Mouse (Mus musculus): Measurements from ENCODE around the gene Casp8ap2. TPM values are rescaled to one million over a fixed set of nuclear protein-coding genes. Genes with fewer than 3 reads are reported as not detected.

The Casp8ap2 gene
- total RNA-seq, 2 experiments from 2014 or later = 51.4 to 57.6 TPM

DNA sequence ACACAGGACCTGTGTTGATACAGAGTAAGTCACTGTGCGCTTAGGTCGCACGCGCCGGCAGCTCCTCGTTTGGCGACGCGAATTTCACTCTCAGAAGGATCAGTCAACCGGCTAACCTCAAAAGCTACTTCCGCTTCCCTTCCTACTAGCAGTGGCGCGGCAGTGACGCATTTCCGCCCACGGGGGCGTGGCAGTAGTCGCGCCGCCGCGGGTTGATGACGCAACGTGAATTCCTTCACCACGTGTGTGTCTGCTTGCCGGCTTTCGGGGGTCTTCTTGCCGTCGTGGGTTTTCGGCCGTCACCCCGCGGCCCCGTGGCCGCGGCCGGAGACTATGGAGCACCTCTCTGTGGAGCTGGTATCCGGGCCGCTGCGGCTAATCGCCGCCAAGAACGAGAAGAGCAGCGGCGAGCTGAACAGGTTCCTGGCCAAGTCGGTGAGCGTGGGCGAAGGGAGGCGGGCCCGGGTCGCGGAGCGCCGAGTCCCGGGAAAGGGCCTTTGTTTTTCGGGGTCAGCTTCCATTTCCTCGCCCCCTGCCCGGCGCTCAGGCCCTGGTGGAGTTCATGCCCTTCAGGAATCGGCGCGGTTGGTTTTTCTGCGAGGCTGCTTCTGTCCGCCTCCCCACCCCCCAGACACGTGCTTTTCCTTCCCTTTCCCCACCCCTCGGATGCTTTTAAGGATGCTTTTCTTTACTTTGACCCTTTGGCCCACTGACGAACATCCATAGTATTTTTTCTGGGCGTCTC lies 41.8 kb downstream of the Casp8ap2 start, which contains the start of gene Mdn1:
Gene Mdn1, plus strand, starts transcription at position 202 of the 745 bp plus-strand sequence.
- ATAC-seq (replicated peaks; ENCODE audit: low FRiP score, low TSS enrichment, poor library complexity, severe bottlenecking) = peak; percentile 96

GRCm38 (mm10) chr4:32665843-32666242 lies 50.6 kb downstream of the Casp8ap2 start:
- ATAC-seq (replicated peaks; ENCODE audit: low FRiP score, low TSS enrichment, poor library complexity, severe bottlenecking) = no peak

GRCm38 (mm10) chr4:32668291-32668690 lies 53.0 kb downstream of the Casp8ap2 start:
- no peak for ATAC-seq (replicated peaks; ENCODE audit: low FRiP score, low TSS enrichment, poor library complexity, severe bottlenecking)

GRCm38 (mm10) chr4:32669825-32670224 lies 54.6 kb downstream of the Casp8ap2 start:
- ATAC-seq (replicated peaks; ENCODE audit: low FRiP score, low TSS enrichment, poor library complexity, severe bottlenecking) = no peak

DNA sequence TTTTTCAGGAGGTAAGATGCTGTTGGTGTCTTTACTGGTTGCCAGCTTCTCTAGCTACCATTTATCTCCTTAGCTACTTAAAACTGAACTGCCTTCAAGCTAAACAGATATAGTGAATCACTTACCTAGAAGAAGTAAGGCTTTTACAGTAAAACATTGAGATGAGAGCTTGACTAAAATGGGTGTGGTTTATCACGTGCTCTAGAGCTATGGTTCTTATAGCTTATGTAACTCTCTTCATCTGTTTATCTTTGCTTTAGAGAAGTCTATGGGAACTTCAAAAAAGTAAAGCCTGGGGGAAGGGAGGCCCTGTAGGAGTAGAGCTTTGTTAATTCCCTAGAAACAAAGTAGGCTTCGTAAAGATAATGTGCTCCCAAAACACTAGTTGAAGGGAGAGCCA lies 58.8 kb downstream of the Casp8ap2 start:
- ATAC-seq (replicated peaks; ENCODE audit: low FRiP score, low TSS enrichment, poor library complexity, severe bottlenecking) = no peak

- ATAC-seq (replicated peaks; ENCODE audit: low FRiP score, low TSS enrichment, poor library complexity, severe bottlenecking) = no peak
These were observed 62.2 kb downstream of the Casp8ap2 start for GRCm38 (mm10) chr4:32677471-32677870.

DNA sequence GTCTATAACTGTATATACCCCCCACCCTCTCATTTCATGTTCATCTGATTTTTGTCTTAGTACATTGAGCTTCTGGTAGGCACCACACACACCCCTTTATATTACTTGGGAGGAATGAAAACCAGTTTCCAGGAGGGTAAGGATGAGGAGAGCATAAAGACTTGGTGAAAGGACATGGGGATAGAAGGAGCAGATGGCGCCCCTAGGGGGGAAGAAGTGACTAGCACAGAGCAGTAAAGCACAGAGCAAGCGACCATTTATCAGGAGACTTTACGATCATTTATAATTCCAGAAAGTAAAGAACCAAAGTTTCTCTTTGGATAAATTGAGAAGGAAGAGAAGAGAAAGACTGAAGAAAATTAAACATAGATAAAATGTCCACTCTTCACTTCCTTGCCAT lies 65.6 kb downstream of the Casp8ap2 start:
- ATAC-seq (replicated peaks; ENCODE audit: low FRiP score, low TSS enrichment, poor library complexity, severe bottlenecking) = peak; percentile 70; the same call in 1 of the 2 replicates

DNA sequence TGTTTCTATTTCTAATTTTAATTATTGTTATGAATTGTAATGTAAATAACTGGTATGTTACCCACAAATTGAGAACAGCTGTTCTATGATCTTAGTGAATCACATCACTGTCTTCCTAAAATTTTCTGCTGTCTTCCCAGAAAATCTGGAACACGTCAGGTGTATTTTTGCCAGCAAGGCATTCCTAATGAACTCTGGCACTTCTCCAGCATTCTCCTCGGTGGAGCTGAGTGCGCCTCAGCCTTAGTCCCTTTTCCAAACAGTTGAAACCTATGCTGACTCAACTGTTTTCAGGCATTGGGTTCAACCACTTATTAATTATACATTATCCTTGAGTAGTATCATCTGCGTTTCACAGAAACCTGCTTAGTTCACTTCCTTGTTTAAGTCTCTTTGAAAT lies 67.2 kb downstream of the Casp8ap2 start:
- ATAC-seq (replicated peaks; ENCODE audit: low FRiP score, low TSS enrichment, poor library complexity, severe bottlenecking) = no peak

GRCm38 (mm10) chr4:32683061-32683582 lies 67.9 kb downstream of the Casp8ap2 start:
- ATAC-seq (replicated peaks; ENCODE audit: low FRiP score, low TSS enrichment, poor library complexity, severe bottlenecking) = no peak

Other genes with a start within 250 kb of the Casp8ap2 start
- gene Gja10, start 12.7 kb upstream of the Casp8ap2 start, total RNA-seq (2014; fragmentation: Nextera tagmentation) = not detected in 2 replicates
- gene Gja10, start 12.7 kb upstream of the Casp8ap2 start, total RNA-seq (2017) = not detected in 2 replicates
- 70.6 and 136 TPM in 2 replicates for gene Mdn1, start 41.7 kb downstream of the Casp8ap2 start, total RNA-seq (2014; fragmentation: Nextera tagmentation)
- 71.6 and 89.5 TPM in 2 replicates for gene Mdn1, start 41.7 kb downstream of the Casp8ap2 start, total RNA-seq (2017)
- gene Lyrm2, start 184.8 kb downstream of the Casp8ap2 start, total RNA-seq (2014; fragmentation: Nextera tagmentation) = 11.3 and 17.3 TPM in 2 replicates
- gene Lyrm2, start 184.8 kb downstream of the Casp8ap2 start, total RNA-seq (2017) = 39.0 and 66.1 TPM in 2 replicates

All from megakaryocyte-erythroid progenitor cell, adult 5-6 weeks (primary cell).